Comparison of ENCODE assay signal across 10 mouse cellular contexts in genomic region chr2:103894981-103895676, GRCm38 (mm10).
DNase-seq lines count a peak whose midpoint lies in the region; ATAC-seq and TF ChIP-seq lines count a peak whose summit lies in the region.
"Had no signal": no experiment of that assay in that cellular context is flagged by ENCODE, and none has a peak within 500 bp of the region (broad histone marks: within the 10 kb centered on the region; RNA-seq: fewer than 3 reads in every experiment).

No protein-coding gene starts in this region.

- H3K27me3 ChIP-seq in forebrain, embryonic 10.5 days (ENCODE audit: poor library complexity, severe bottlenecking) = peaks cover 9% of the 10 kb centered on the region; the same call in 1 of the 2 replicates
- no peaks in the 10 kb centered on the region for H3K27me3 ChIP-seq in forebrain, postnatal 0 days (ENCODE audit: insufficient read depth, low read length)
- H3K27me3 ChIP-seq in liver, embryonic 14.5 days (ENCODE audit: control insufficient read depth, insufficient read depth, low read length) = no peaks in the 10 kb centered on the region
- no peaks in the 10 kb centered on the region for H3K27me3 ChIP-seq in stomach, postnatal 0 days (ENCODE audit: control insufficient read depth, insufficient read depth, low read length)
- H3K27me3 ChIP-seq: embryonic facial prominence, embryonic 13.5 days had no signal

- H3K9ac ChIP-seq in forebrain, postnatal 0 days = no peak overlapping the region
- peak overlapping the region; percentile 92 for H3K9ac ChIP-seq in liver, embryonic 14.5 days (replicated peaks)
- H3K9ac ChIP-seq in stomach, postnatal 0 days (ENCODE audit: low read length) = no peak overlapping the region
- H3K9ac ChIP-seq: embryonic facial prominence, embryonic 13.5 days had no signal

- 61% methylated on average over 12 of the region's 12 CpGs for WGBS in forebrain, embryonic 10.5 days
- WGBS in forebrain, postnatal 0 days = 53% methylated on average over 12 of the region's 12 CpGs
- 16% methylated on average over 12 of the region's 12 CpGs for WGBS in liver, embryonic 14.5 days (ENCODE audit: insufficient replicate concordance)
- WGBS in stomach, postnatal 0 days = 65% methylated on average over 12 of the region's 12 CpGs

- no peak overlapping the region for H3K4me2 ChIP-seq in forebrain, postnatal 0 days (ENCODE audit: low read depth)
- H3K4me2 ChIP-seq in liver, embryonic 14.5 days (ENCODE audit: low read depth) = peak overlapping the region; percentile 98
- no peak overlapping the region for H3K4me2 ChIP-seq in stomach, postnatal 0 days (replicated peaks; ENCODE audit: low read depth)
- H3K4me2 ChIP-seq: embryonic facial prominence, embryonic 13.5 days had no signal

- DNase-seq in forebrain, embryonic 10.5 days (ENCODE audit: extremely low spot score, low spot score) = no peak
- DNase-seq in forebrain, postnatal 0 days = no peak
- peak; percentile 47 for DNase-seq in lung, postnatal 36 days
- DNase-seq in lung, postnatal 14 days = no peak
- peak in 1 of 3 experiments; percentile 62 for DNase-seq in liver, embryonic 14.5 days (ENCODE audit: low read depth in 3 of 3, low spot score in 3 of 3)
- DNase-seq in stomach, postnatal 0 days (ENCODE audit: low spot score) = peak; percentile 57
- no peak for DNase-seq in cerebellum, postnatal 4 days (ENCODE audit: low spot score in 2 of 2)
- DNase-seq in layer of hippocampus, adult 2 months (ENCODE audit: low spot score in 2 of 2) = no peak
- DNase-seq: left cerebral cortex, postnatal 4 days had no signal

- no peaks in the 10 kb centered on the region for H3K9me3 ChIP-seq in forebrain, embryonic 10.5 days
- no peaks in the 10 kb centered on the region for H3K9me3 ChIP-seq in forebrain, postnatal 0 days (ENCODE audit: low read length)
- H3K9me3 ChIP-seq in liver, embryonic 14.5 days (ENCODE audit: control insufficient read depth, low read length) = no peaks in the 10 kb centered on the region
- no peaks in the 10 kb centered on the region for H3K9me3 ChIP-seq in stomach, postnatal 0 days (ENCODE audit: control insufficient read depth, low read length)
- H3K9me3 ChIP-seq: embryonic facial prominence, embryonic 13.5 days had no signal

- TF ChIP-seq CTCF in forebrain, postnatal 0 days (IDR thresholded peaks at IDR 0.05; ENCODE audit: low read depth) = no peak
- no peak for TF ChIP-seq CTCF in liver, embryonic 14.5 days (IDR thresholded peaks at IDR 0.05; ENCODE audit: low read depth)
- no peak for TF ChIP-seq CTCF in stomach, postnatal 0 days (IDR thresholded peaks at IDR 0.05; ENCODE audit: low read depth)
- TF ChIP-seq CTCF in layer of hippocampus, adult 2 months (conservative IDR thresholded peaks at IDR 0.05) = no peak

- H3K4me1 ChIP-seq in forebrain, embryonic 10.5 days = peaks cover 55% of the 10 kb centered on the region
- H3K4me1 ChIP-seq in forebrain, postnatal 0 days (ENCODE audit: insufficient read depth) = no peaks in the 10 kb centered on the region
- peaks cover 81 to 82% of the 10 kb centered on the region in 2 experiments for H3K4me1 ChIP-seq in liver, embryonic 14.5 days (replicated peaks; ENCODE audit: control insufficient read depth in 2 of 2, insufficient read depth in 2 of 2, low read length in 1 of 2)
- H3K4me1 ChIP-seq in stomach, postnatal 0 days (replicated peaks; ENCODE audit: control insufficient read depth, insufficient read depth) = no peaks in the 10 kb centered on the region
- H3K4me1 ChIP-seq: embryonic facial prominence, embryonic 13.5 days had no signal

- no peaks in the 10 kb centered on the region for H3K36me3 ChIP-seq in forebrain, embryonic 10.5 days (replicated peaks)
- no peaks in the 10 kb centered on the region for H3K36me3 ChIP-seq in forebrain, postnatal 0 days (ENCODE audit: insufficient read depth)
- H3K36me3 ChIP-seq in liver, embryonic 14.5 days (replicated peaks; ENCODE audit: control insufficient read depth, insufficient read depth, low read depth) = no peaks in the 10 kb centered on the region
- H3K36me3 ChIP-seq in stomach, postnatal 0 days (ENCODE audit: control insufficient read depth, insufficient read depth, low read length) = no peaks in the 10 kb centered on the region
- H3K36me3 ChIP-seq: embryonic facial prominence, embryonic 13.5 days had no signal

- TF ChIP-seq EP300 in liver, embryonic 14.5 days (IDR thresholded peaks at IDR 0.05; ENCODE audit: low read depth) = 0 out of 2 replicates have a peak, but pooled peaks have one; percentile 33
- no peak for TF ChIP-seq EP300 in stomach, postnatal 0 days (optimal IDR thresholded peaks at IDR 0.05)

- ATAC-seq in forebrain, postnatal 0 days = no peak
- ATAC-seq in liver, embryonic 14.5 days (ENCODE audit: insufficient read depth) = no peak
- ATAC-seq in stomach, postnatal 0 days (ENCODE audit: low FRiP score, low TSS enrichment) = peak; percentile 86

- no peak overlapping the region for H3K4me3 ChIP-seq in forebrain, embryonic 10.5 days
- H3K4me3 ChIP-seq in forebrain, postnatal 0 days (ENCODE audit: low read depth, low read length) = no peak overlapping the region
- peak overlapping the region; percentile 42 to 56 for H3K4me3 ChIP-seq in liver, embryonic 14.5 days (ENCODE audit: insufficient read depth in 1 of 2, low read depth in 2 of 2, low read length in 2 of 2)
- no peak overlapping the region for H3K4me3 ChIP-seq in stomach, postnatal 0 days (ENCODE audit: low read depth, low read length)
- no peak overlapping the region for H3K4me3 ChIP-seq in layer of hippocampus, adult 2 months
- H3K4me3 ChIP-seq: embryonic facial prominence, embryonic 13.5 days had no signal

- peak overlapping the region; percentile 69 for H3K27ac ChIP-seq in forebrain, embryonic 10.5 days
- no peak overlapping the region for H3K27ac ChIP-seq in forebrain, postnatal 0 days (ENCODE audit: low read depth, low read length)
- peak overlapping the region; percentile 98 for H3K27ac ChIP-seq in liver, embryonic 14.5 days
- H3K27ac ChIP-seq in stomach, postnatal 0 days (replicated peaks) = 0 out of 2 replicates have a peak overlapping the region, but pooled peaks have one; percentile 9
- H3K27ac ChIP-seq in layer of hippocampus, adult 2 months = no peak overlapping the region
- H3K27ac ChIP-seq: embryonic facial prominence, embryonic 13.5 days had no signal

Comparison
In these comparisons a context has a peak if more than half of its experiments do, and no peak if none do; other contexts are left out.
1. DNase-seq: peak in lung, postnatal 36 days (single experiment) and stomach, postnatal 0 days (single experiment); none in forebrain, embryonic 10.5 days (single experiment), forebrain, postnatal 0 days (single experiment), lung, postnatal 14 days (single experiment), cerebellum, postnatal 4 days (0 of 2) and layer of hippocampus, adult 2 months (0 of 2).
2. H3K27ac ChIP-seq: peak in forebrain, embryonic 10.5 days (single experiment), liver, embryonic 14.5 days (single experiment) and stomach, postnatal 0 days (single experiment); none in forebrain, postnatal 0 days (single experiment) and layer of hippocampus, adult 2 months (single experiment).
3. H3K4me3 ChIP-seq: peak in liver, embryonic 14.5 days (2 of 2); none in forebrain, embryonic 10.5 days (single experiment), forebrain, postnatal 0 days (single experiment), stomach, postnatal 0 days (single experiment) and layer of hippocampus, adult 2 months (single experiment).